Mouse (Mus musculus): ENCODE results near the gene Abhd10.

GRCm38 (mm10) chr16:45765102-45765501 lies 22.3 kb upstream of the Abhd10 start:
- TF ChIP-seq CTCF (IDR thresholded peaks at IDR 0.05; ENCODE audit: low read depth, low read length) (no peak), POLR2A (IDR thresholded peaks at IDR 0.05; ENCODE audit: borderline replicate concordance, low read depth, low read length) (no peak)
